Mouse (Mus musculus) midbrain, embryonic 13.5 days (tissue): ENCODE data around the gene 1700029H14Rik. TPM values are rescaled to one million over a fixed set of nuclear protein-coding genes. Genes with fewer than 3 reads are reported as not detected.

Experiments used
- ATAC-seq: fragments of 200-750 bp; cut with Nextera tagmentation; 2 replicates; pipeline ENCODE4 v1.8.0; 2017; ENCODE audit warnings: mild to moderate bottlenecking, moderate TSS enrichment, moderate library complexity
- H3K27ac ChIP-seq: fragments of 300-500 bp; sonication (generic); 2 replicates; pipeline ENCODE4 v1.5.1; 2015; ENCODE audit warnings: inconsistent platforms, mild to moderate bottlenecking, moderate library complexity
- H3K27me3 ChIP-seq: fragments of 300-500 bp; sonication (generic); 2 replicates; pipeline ENCODE4 v1.6.1; 2015; ENCODE audit warnings: mild to moderate bottlenecking, inconsistent platforms
- H3K36me3 ChIP-seq: fragments of 300-500 bp; sonication (generic); 2 replicates; pipeline ENCODE4 v1.6.1; 2015; ENCODE audit warnings: mild to moderate bottlenecking, inconsistent platforms
- H3K4me1 ChIP-seq: fragments of 300-500 bp; sonication (generic); replicated peaks from 2 replicates; pipeline ENCODE4 v1.6.1; 2015; ENCODE audit warnings: inconsistent platforms
- H3K4me2 ChIP-seq: fragments of 300-500 bp; sonication (generic); replicated peaks from 2 replicates; pipeline ENCODE4 v1.6.1; 2015; ENCODE audit warnings: moderate library complexity, mild to moderate bottlenecking, inconsistent platforms
- H3K4me3 ChIP-seq: fragments of 300-500 bp; sonication (generic); replicated peaks from 2 replicates; pipeline ENCODE4 v1.5.1; 2015; ENCODE audit warnings: mild to moderate bottlenecking, inconsistent platforms
- H3K9ac ChIP-seq: fragments of 300-500 bp; sonication (generic); replicated peaks from 2 replicates; pipeline ENCODE4 v1.6.1; 2015; ENCODE audit warnings: mild to moderate bottlenecking, inconsistent platforms
- H3K9me3 ChIP-seq: fragments of 300-500 bp; sonication (generic); 2 replicates; pipeline ENCODE4 v1.6.1; 2016; ENCODE audit warnings: mild to moderate bottlenecking, inconsistent platforms
- WGBS: fragments of 180-500 bp; shearing (Covaris S2); methylation state at CpG from one replicate; pipeline ENCODE4 v1.1.7; 2015; 5-methylcytosine and 5-hydroxymethylcytosine counted together
- polyA plus RNA-seq: library from polyadenylated mRNA; unstranded; fragments of >200 nt; fragmentation: Nextera tagmentation; extraction: Ambion mirVana; gene quantifications from 2 replicates; pipeline ENCODE4 v1.2.1, GENCODE M21; 2015

The 1700029H14Rik gene
- polyA plus RNA-seq = not detected in 2 replicates

DNA sequence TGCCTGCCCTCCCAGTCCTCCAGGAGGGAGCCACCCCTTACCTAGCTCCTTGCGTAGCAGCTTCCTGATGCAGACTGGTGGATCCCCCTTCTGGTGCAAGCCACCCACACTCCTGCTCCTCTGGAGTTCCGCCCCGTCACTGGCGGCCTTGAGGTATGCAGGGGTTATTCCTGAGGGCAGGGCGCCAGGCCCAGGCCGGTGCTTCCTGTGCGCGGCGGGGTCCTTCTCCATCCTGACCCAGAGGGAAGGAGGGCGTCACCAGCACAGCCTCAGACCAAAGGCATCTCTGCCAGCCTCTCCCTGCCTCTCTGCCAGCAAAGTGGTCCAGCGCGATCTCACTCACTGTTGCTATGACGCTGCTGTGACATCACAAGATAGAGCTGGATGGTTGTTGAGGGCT lies at the start of gene 1700029H14Rik:
Gene 1700029H14Rik (minus strand): TSS at position 344 of the 400 bp plus-strand sequence.
- Histone ChIP-seq H3K9me3 (no peaks in the 10 kb centered on the region), H3K27me3 (no peaks in the 10 kb centered on the region), H3K27ac (no peak within 1 kb of the TSS), H3K36me3 (no peaks in the 10 kb centered on the region), H3K4me3 (no peak within 1 kb of the TSS), H3K4me1 (no peaks in the 10 kb centered on the region), H3K4me2 (no peak within 1 kb of the TSS), H3K9ac (no peak within 1 kb of the TSS)
- 38% methylated on average over 13 of the region's 13 CpGs for WGBS
- ATAC-seq = no peak

DNA sequence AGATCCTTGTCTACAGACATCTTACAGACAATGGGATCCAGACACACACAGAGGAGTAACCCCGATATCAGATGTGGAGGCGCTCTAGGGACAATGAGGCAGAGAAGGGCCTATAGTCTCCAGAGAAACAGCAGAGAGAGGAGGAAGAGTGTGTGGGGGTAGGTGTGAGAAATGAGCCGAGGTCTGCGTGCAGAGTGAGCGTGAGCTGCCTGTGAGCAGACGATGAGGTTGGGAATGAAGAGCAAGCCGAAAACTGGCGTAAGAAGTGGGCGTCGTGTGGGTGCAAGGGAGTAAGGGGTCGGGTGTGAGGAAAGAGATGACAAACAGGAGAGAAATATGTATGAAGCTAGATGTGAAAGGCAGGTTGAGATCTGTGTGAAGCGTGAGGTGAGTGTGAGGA lies 49.4 kb upstream of the 1700029H14Rik start:
- no peak for ATAC-seq
- Histone ChIP-seq H3K27ac (no peak overlapping the region), H3K4me3 (no peak overlapping the region), H3K4me2 (no peak overlapping the region), H3K27me3 (no peaks in the 10 kb centered on the region), H3K4me1 (peaks cover 5% of the 10 kb centered on the region; the same call in 1 of the 2 replicates), H3K9ac (no peak overlapping the region), H3K36me3 (peaks cover 12% of the 10 kb centered on the region), H3K9me3 (no peaks in the 10 kb centered on the region)
- WGBS = 93% methylated on average over 12 of the region's 12 CpGs

DNA sequence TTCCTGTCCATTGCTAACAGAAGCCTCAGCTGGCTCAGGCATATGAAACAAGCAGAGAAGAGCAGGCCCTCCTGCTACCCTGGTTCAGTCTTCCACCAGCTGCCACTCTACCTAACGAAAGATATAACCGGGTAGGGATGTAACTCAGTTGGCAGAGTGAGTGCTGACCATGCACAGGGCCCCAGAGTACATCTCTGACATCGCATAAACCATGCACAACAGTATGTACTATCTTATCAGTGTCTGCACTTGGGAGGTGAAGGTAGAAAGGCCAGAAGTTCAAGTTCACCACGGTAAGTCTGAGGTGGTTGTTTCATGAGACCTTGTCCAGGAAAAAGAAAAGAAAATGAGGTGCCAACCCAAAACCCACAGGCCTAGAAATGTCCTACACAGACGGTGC lies 47.7 kb upstream of the 1700029H14Rik start:
- Histone ChIP-seq H3K4me2 (no peak overlapping the region), H3K9me3 (no peaks in the 10 kb centered on the region), H3K4me3 (no peak overlapping the region), H3K9ac (no peak overlapping the region), H3K27me3 (no peaks in the 10 kb centered on the region), H3K36me3 (peaks cover 12% of the 10 kb centered on the region), H3K4me1 (peaks cover 3% of the 10 kb centered on the region; the same call in 1 of the 2 replicates), H3K27ac (no peak overlapping the region)
- WGBS = 91% methylated on average over 5 of the region's 5 CpGs
- no peak for ATAC-seq

DNA sequence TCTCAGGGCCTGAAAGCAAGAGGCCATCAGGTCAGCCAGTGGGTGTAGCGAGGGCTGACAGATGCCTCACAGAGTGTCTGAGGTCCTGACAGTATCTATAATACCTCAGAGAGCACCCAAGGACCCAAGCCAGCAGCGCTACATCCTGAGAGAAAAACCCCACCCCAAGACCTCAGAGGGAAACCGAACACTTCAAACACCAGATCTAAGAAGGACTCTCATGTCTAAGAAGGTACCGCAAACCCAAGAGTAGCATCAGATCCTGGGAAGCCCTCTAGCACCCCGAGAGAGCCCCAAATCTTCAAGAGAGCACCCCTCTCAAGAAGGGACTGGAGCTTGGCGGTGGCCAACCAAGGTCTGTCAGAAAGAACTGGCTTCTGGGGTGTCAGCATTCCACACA lies 46.7 kb upstream of the 1700029H14Rik start:
- 88% methylated on average over 6 of the region's 6 CpGs for WGBS
- H3K9me3 ChIP-seq = no peaks in the 10 kb centered on the region
- H3K27ac ChIP-seq = no peak overlapping the region
- H3K4me2 ChIP-seq = no peak overlapping the region
- no peak overlapping the region for H3K9ac ChIP-seq
- H3K4me3 ChIP-seq = no peak overlapping the region
- ATAC-seq = no peak
- H3K36me3 ChIP-seq = peaks cover 12% of the 10 kb centered on the region
- no peaks in the 10 kb centered on the region for H3K4me1 ChIP-seq
- H3K27me3 ChIP-seq = no peaks in the 10 kb centered on the region

- Histone ChIP-seq H3K27ac (no peak overlapping the region), H3K4me2 (no peak overlapping the region), H3K4me1 (no peaks in the 10 kb centered on the region), H3K27me3 (no peaks in the 10 kb centered on the region), H3K36me3 (peaks cover 5% of the 10 kb centered on the region; the same call in 1 of the 2 replicates), H3K9me3 (no peaks in the 10 kb centered on the region), H3K4me3 (no peak overlapping the region), H3K9ac (no peak overlapping the region)
- WGBS = 90% methylated on average over 7 of the region's 7 CpGs
- ATAC-seq = no peak
These were observed 43.7 kb upstream of the 1700029H14Rik start for GRCm38 (mm10) chr8:13605920-13606480.

- Histone ChIP-seq H3K27ac (no peak overlapping the region), H3K4me1 (no peaks in the 10 kb centered on the region), H3K4me2 (no peak overlapping the region), H3K4me3 (no peak overlapping the region), H3K36me3 (peaks cover 10% of the 10 kb centered on the region), H3K9ac (no peak overlapping the region), H3K9me3 (no peaks in the 10 kb centered on the region), H3K27me3 (no peaks in the 10 kb centered on the region)
- WGBS = 55% methylated on average over 8 of the region's 8 CpGs
- ATAC-seq = no peak
These were observed 40.4 kb upstream of the 1700029H14Rik start for GRCm38 (mm10) chr8:13602621-13603020.

DNA sequence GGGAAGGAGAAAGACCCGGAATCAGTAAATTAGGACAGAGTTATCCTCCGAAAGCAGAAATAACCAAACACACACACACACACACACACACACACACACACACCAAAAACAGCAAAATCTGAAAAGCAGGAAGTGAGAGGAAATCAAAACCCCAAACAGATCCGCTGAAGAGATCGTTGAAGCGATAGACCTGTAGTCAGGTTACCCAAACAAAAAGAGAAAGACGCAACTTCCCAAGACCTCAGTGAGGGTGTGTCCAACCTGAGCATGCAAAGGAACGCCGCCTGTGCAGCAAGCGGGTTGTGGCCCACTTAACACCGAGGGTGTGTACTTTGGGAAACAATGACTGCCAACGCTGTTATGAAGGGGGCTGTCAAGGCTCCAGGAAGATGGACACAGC lies 38.9 kb upstream of the 1700029H14Rik start:
- no peaks in the 10 kb centered on the region for H3K27me3 ChIP-seq
- H3K4me3 ChIP-seq = no peak overlapping the region
- no peaks in the 10 kb centered on the region for H3K4me1 ChIP-seq
- no peak overlapping the region for H3K9ac ChIP-seq
- H3K36me3 ChIP-seq = peaks cover 20% of the 10 kb centered on the region
- WGBS = 90% methylated on average over 11 of the region's 11 CpGs
- H3K27ac ChIP-seq = no peak overlapping the region
- no peak for ATAC-seq
- H3K9me3 ChIP-seq = no peaks in the 10 kb centered on the region
- no peak overlapping the region for H3K4me2 ChIP-seq

DNA sequence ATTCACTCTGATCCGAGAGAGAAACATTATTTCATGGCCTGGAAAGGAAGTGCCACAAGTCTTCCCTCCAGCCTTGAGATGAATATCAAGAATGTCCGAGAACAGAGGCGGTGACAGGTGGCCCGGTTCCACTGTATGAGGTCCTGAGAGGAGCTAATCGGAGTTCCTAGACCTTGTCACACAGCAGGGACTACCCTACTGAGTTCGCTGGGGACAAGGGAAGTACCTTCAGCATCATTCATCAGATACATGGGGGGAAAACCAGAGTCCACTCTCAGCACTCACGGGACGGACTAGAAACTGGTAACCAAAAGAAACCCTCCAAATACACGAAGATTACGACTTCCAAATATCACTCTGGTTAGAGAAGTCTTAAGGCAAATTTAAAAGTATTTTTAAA lies 38.5 kb upstream of the 1700029H14Rik start:
- WGBS = 89% methylated on average over 10 of the region's 10 CpGs
- H3K27me3 ChIP-seq = no peaks in the 10 kb centered on the region
- no peak for ATAC-seq
- H3K9me3 ChIP-seq = no peaks in the 10 kb centered on the region
- H3K4me1 ChIP-seq = no peaks in the 10 kb centered on the region
- H3K9ac ChIP-seq = no peak overlapping the region
- no peak overlapping the region for H3K27ac ChIP-seq
- no peak overlapping the region for H3K4me3 ChIP-seq
- H3K36me3 ChIP-seq = peaks cover 25% of the 10 kb centered on the region
- H3K4me2 ChIP-seq = no peak overlapping the region

DNA sequence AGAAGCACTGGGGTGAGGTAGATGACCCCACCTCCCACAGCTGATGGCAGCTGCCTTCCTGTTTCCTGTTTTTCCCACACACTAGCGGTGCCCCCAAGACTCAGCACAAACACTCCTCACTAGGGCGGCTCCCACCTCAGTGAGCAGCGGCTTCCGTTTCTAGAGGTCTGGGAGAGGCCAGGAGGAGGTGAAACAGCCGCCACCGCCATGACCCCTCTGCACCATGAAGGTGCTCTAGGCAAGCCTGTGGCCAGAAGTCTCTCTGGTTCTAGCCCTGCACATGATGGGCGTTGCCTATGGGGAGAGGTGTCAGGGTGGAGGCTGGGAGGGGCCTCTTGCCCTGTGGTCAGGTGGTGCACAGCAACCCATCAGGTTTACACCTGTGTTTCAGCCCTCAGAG lies 37.9 kb upstream of the 1700029H14Rik start:
- H3K27ac ChIP-seq = no peak overlapping the region
- H3K36me3 ChIP-seq = peaks cover 27% of the 10 kb centered on the region
- WGBS = 80% methylated on average over 7 of the region's 7 CpGs
- ATAC-seq = no peak
- H3K9me3 ChIP-seq = no peaks in the 10 kb centered on the region
- no peaks in the 10 kb centered on the region for H3K4me1 ChIP-seq
- no peak overlapping the region for H3K9ac ChIP-seq
- no peak overlapping the region for H3K4me2 ChIP-seq
- H3K27me3 ChIP-seq = no peaks in the 10 kb centered on the region
- H3K4me3 ChIP-seq = no peak overlapping the region

- Histone ChIP-seq H3K4me2 (no peak overlapping the region), H3K27ac (no peak overlapping the region), H3K9me3 (no peaks in the 10 kb centered on the region), H3K4me3 (no peak overlapping the region), H3K27me3 (no peaks in the 10 kb centered on the region), H3K36me3 (peaks cover 22% of the 10 kb centered on the region), H3K4me1 (no peaks in the 10 kb centered on the region), H3K9ac (no peak overlapping the region)
- no peak for ATAC-seq
- WGBS = 94% methylated on average over 6 of the region's 6 CpGs
These were observed 35.5 kb upstream of the 1700029H14Rik start for GRCm38 (mm10) chr8:13597777-13598176.

GRCm38 (mm10) chr8:13595861-13596260 lies 33.6 kb upstream of the 1700029H14Rik start:
- Histone ChIP-seq H3K4me2 (no peak overlapping the region), H3K4me3 (no peak overlapping the region), H3K27me3 (no peaks in the 10 kb centered on the region), H3K4me1 (no peaks in the 10 kb centered on the region), H3K27ac (no peak overlapping the region), H3K36me3 (peaks cover 22% of the 10 kb centered on the region), H3K9me3 (no peaks in the 10 kb centered on the region), H3K9ac (no peak overlapping the region)
- no peak for ATAC-seq
- WGBS = 94% methylated on average over 6 of the region's 6 CpGs

GRCm38 (mm10) chr8:13594884-13595323 lies 32.6 kb upstream of the 1700029H14Rik start:
- H3K9ac ChIP-seq = no peak overlapping the region
- no peak overlapping the region for H3K4me3 ChIP-seq
- H3K9me3 ChIP-seq = no peaks in the 10 kb centered on the region
- ATAC-seq = no peak
- no peaks in the 10 kb centered on the region for H3K4me1 ChIP-seq
- H3K4me2 ChIP-seq = no peak overlapping the region
- H3K27me3 ChIP-seq = no peaks in the 10 kb centered on the region
- WGBS = 88% methylated on average over 11 of the region's 11 CpGs
- peaks cover 22% of the 10 kb centered on the region for H3K36me3 ChIP-seq
- H3K27ac ChIP-seq = no peak overlapping the region

DNA sequence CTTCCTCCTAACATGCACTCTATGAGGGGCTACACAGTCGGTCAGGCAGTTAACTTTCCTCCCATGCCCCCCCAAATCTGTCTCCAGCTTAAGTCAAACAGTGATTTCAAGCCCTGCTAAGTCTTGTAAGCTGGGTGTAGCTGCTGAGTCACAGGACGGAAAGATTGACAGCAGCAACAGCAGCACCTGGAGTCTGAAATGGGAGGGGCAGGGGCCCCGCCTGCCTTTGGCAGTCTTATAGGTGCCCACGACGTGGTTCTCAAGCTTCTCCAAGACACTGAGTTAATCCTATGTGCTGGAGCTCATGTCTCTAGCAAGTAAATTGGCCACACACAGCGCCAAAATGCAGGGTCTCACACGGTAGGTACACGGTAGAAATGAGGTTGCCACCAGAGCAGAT lies 31.1 kb upstream of the 1700029H14Rik start:
- no peaks in the 10 kb centered on the region for H3K9me3 ChIP-seq
- H3K4me2 ChIP-seq = no peak overlapping the region
- H3K27me3 ChIP-seq = no peaks in the 10 kb centered on the region
- no peak overlapping the region for H3K27ac ChIP-seq
- peaks cover 22% of the 10 kb centered on the region for H3K36me3 ChIP-seq
- WGBS = 85% methylated on average over 8 of the region's 8 CpGs
- no peak for ATAC-seq
- no peak overlapping the region for H3K4me3 ChIP-seq
- no peaks in the 10 kb centered on the region for H3K4me1 ChIP-seq
- no peak overlapping the region for H3K9ac ChIP-seq
